Mouse (Mus musculus) lung, adult 2 months (tissue): ENCODE measurements around the gene Sh3pxd2a.

ENCODE experiments used
- CTCF ChIP-seq: fragments of 200-500 bp; IDR thresholded peaks from 2 replicates; pipeline ENCODE4 v1.5.1; 2011; ENCODE audit warnings: mild to moderate bottlenecking, low read length, control low read depth; ENCODE audit not compliant: insufficient read depth
- POLR2A ChIP-seq: fragments of 200-500 bp; IDR thresholded peaks from 2 replicates; pipeline ENCODE4 v1.6.1; 2011; ENCODE audit warnings: low read depth, mild to moderate bottlenecking, control low read depth, low read length, borderline replicate concordance; ENCODE audit errors: extremely low read depth

DNA sequence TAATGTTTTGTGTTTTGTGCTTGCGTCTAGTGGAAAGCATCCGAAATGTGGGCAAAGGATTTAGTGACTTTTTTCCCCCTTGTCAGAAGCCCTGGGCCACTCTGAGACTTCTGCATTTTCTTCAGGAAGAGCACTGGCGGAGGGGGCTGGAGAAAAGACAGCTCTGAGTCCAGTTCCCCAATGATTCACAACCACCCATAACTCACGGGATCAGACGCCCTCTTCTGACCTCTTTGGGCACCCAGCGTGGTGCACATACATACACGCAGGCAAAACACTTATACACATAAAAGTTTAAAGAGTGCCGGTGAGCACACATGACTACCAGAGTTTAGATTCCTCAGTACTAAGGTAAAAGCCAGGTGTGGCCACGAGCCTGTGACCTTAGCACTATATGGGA lies 1.3 kb upstream of the Sh3pxd2a start:
- TF ChIP-seq POLR2A, result no peak
- TF ChIP-seq CTCF, result peak; percentile 15; the same call in 1 of the 2 replicates
